Mouse (Mus musculus): Measurements from ENCODE around the gene AC131692.1.

DNA sequence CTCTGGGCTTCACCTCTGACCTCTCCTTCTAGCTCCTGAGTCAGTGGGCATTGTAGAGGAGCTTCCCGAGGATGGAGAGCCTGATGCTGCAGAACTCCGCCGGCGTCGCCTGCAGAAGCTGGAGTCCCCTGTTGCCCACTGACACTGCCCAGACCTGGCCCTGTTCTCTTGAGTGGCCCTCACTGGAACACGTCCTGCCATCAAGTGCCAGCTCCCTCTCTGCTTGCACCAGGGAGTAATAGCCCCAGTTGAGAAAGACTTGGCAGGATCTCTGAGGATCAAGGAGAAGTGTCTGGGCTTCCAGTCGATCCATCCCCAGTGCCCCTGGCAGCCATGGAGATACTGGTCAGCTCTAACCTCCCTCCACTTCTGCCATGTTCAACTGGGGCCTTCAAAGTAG is 41.7 kb upstream of the AC131692.1 start:
- no peak for TF ChIP-seq CTCF (IDR thresholded peaks at IDR 0.05)
- no peak for TF ChIP-seq EP300 (IDR thresholded peaks at IDR 0.05)

Data from lung, postnatal 0 days (tissue).